Mouse (Mus musculus): ENCODE data around the gene Nol11. TPM values are rescaled to one million over a fixed set of nuclear protein-coding genes. Genes with fewer than 3 reads are reported as not detected.

The Nol11 gene
- total and polyA plus RNA-seq, 3 experiments: 8.2 to 18.6 (median 18.3) TPM

- TF ChIP-seq POLR2A (IDR thresholded peaks at IDR 0.05; ENCODE audit: insufficient read depth, low read depth, low read length): no peak
- TF ChIP-seq EP300 (IDR thresholded peaks at IDR 0.05; ENCODE audit: insufficient read depth, low read depth, low read length): no peak
- TF ChIP-seq CTCF (IDR thresholded peaks at IDR 0.05): no peak
- no peak overlapping the region for H3K9ac ChIP-seq (ENCODE audit: low read depth, low read length)
- H3K27me3 ChIP-seq (ENCODE audit: control insufficient read depth, insufficient read depth, low read length): no peaks in the 10 kb centered on the region
- H3K4me3 ChIP-seq: no peak overlapping the region
- DNase-seq: no peak
- H3K4me1 ChIP-seq (ENCODE audit: control insufficient read depth, insufficient read depth, low read length): peaks cover 15% of the 10 kb centered on the region
- peaks cover 15% of the 10 kb centered on the region for H3K79me2 ChIP-seq (replicated peaks; ENCODE audit: control insufficient read depth, insufficient read depth, low read length)
- peaks cover 2% of the 10 kb centered on the region; the same call in 1 of the 2 replicates for H3K36me3 ChIP-seq (ENCODE audit: control insufficient read depth, insufficient read depth, low read length)
- WGBS: 63% methylated on average over 12 of the region's 12 CpGs
- no peak overlapping the region for H3K27ac ChIP-seq
- intact Hi-C loops (cut with DNase I): no loop called here
Observed at GRCm38 (mm10) chr11:107117789-107118188, 71.4 kb downstream of the Nol11 start.

Other genes with a start within 250 kb of the Nol11 start
- gene Kpna2, start 189.8 kb downstream of the Nol11 start, total RNA-seq (2021): 10 to 100 TPM; 61.1 to 62.9 TPM
- 19.5 and 35.7 TPM in 2 replicates for gene Kpna2, start 189.8 kb downstream of the Nol11 start, polyA plus RNA-seq (2012; rRNA removed)
- 1 to 10 TPM; 1.9 to 3.0 TPM for gene 1810010H24Rik, start 163.7 kb downstream of the Nol11 start, total RNA-seq (2021)
- 1.9 and 2.7 TPM in 2 replicates for gene 1810010H24Rik, start 163.7 kb downstream of the Nol11 start, polyA plus RNA-seq (2012; rRNA removed)
- 10 to 100 TPM; 25.6 to 27.5 TPM for gene Bptf, start 57.3 kb downstream of the Nol11 start, total RNA-seq (2021)
- gene Bptf, start 57.3 kb downstream of the Nol11 start, polyA plus RNA-seq (2012; rRNA removed): 11.7 and 13.1 TPM in 2 replicates